Mouse (Mus musculus): ENCODE results near the gene Gpr84. TPM values are rescaled to one million over a fixed set of nuclear protein-coding genes. Genes with fewer than 3 reads are reported as not detected.

The Gpr84 gene
- total RNA-seq, 2 experiments from 2014 or later, result 0.42 to 0.45 TPM

DNA sequence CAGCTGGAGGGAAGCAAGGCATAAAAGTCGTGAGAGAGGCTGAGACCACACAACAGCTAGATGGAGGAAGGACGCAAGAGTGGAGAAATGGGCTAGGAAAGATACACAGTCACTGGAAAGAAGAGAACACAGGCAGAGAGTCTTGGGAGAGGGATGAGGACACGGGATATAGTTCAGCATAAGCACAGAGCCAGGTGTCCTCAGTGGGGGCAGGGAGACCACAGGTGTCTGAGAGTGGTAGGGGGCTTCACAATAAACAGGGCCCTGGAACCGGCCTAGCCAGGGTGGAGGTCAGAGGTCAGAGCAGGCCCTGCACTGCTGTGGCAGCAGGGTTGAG, 28.4 kb upstream of the Gpr84 start:
- intact Hi-C loops (cut with DNase I), result no loop called here
- no peak for DNase-seq (ENCODE audit: low spot score in 2 of 2)

DNA sequence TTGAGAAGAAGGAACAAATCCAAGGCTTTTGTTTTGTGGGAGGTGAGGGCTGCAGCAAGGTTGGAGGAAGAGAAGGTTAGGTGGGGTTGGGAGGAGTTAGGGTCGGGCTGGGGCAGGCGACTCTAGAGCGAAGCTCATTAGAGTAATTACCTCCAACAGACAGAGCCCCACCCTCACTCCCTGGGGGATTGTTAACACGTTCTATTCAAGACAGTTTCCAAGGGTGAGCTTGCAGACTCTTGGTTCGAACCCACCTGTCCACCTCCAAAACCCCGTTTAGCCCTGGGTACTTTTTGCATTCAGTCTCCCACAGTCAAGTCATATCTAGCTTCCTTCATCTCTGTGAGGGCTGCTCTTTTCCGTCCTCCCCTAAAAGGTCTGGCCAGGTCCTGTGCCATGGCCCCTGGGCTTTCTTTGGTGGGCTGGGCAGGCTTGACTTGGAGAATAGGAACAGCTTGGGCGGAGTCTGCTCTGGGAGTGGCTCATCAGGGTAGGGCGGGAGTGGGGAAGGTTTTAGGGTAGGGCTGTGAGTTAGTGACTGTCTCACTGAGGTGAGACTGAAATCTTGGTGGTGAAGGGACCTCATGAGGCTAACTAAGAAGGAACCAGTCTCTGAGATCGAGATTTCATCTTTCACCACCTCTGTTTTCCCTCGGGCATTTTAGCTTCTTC, 26.7 kb upstream of the Gpr84 start:
- intact Hi-C loops (cut with DNase I), result no loop called here
- DNase-seq (ENCODE audit: low spot score in 2 of 2), result no peak

DNA sequence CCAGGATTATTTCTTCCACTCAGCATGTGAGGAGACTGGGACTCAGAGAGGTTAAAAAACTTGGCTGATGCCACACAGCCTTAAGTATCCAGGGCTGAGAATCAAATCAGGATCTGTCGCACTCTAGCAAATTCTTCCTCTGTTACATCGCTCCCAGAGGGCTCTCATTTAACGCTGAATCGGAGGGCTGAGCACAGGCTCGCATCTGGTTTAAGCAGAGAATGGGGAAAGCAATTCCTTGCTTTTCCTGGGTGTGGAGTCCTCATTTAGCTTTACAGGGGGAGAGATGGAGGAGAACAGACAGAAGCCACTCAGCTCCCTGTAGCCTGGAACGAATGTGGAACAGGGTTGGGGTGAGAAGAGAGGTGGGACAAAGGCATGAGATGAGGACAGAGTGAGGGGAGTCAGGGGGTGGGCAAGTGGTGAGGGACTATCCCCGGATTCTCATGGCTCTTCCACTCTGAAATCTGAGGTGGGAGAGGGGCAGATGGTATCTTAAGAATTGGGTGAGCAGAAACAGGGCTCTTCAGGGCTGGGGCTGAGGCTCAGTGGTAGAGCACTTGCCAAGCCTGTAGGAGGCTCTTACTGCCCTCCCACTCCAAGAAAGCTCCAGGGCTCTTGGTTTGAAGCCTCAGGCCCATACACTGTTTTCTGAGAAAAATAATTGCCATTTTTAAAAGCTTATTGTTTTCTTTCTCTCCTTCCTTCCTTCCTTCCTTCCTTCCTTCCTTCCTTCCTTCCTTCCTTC, 25.2 kb upstream of the Gpr84 start:
- intact Hi-C loops (cut with DNase I), result no loop called here
- DNase-seq (ENCODE audit: low spot score in 2 of 2), result no peak

DNA sequence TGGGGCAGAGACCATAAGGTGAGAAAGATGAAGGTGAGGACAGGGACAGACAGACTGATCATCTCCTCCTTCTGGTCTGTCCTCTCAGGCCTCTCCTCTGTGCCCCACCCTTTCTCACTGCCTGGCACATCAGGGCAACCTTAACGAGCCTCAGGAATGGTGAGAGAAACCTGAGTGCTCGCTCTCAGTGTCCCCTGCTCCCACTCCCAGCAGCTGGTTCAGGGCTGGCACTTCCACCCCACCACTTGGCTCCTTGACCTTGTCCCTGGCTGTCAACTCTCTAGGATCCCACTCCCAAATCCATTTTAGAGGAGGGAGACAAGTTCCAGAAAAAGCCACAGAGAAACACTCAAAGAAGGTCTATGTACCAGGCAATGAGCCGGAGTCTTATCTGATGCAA, 24.6 kb upstream of the Gpr84 start:
- no peak for DNase-seq (ENCODE audit: low spot score in 2 of 2)
- intact Hi-C loops (cut with DNase I), result no loop called here

DNA sequence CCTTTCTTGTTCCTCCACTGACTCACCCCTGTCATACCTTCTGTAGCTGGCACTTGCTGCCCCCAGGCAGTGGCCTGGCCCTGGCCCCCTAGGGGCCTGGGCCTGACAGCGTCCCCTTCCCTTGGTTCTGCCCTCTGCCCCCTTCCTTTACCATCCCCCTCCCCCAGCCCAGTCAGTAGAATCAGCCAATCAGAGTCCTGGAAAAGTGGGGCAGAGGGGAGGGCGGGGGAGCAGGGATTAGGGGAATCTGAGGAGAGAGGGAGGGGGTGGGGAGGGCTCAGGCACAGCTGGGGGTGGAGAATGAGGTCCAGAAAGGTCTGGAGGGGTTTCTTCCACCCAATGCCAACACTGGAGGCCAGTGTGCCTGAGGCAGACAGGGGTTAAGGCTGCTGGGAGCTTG, 23.8 kb upstream of the Gpr84 start:
- intact Hi-C loops (cut with DNase I), result no loop called here
- DNase-seq (ENCODE audit: low spot score in 2 of 2), result no peak

DNA sequence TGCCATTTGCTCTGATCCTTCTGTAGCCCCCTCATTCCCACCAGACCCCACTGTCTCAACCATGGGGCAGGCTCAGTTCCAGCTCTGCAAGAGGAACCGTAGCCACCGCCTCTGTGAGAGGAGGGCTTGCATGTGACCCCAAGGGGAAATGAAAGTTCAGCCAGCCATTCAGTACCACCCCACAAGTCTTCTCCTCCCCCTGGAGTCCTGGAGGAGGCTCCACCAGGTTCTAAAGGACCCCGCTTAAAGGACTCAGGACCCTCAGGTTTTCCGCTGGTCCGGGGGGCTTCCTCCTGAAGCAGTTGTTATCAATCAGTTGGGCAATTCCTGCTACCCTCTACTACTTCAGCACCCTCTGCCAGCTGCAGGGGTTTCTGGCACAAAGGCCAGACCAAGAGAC, 23.3 kb upstream of the Gpr84 start:
- no peak for DNase-seq (ENCODE audit: low spot score in 2 of 2)
- intact Hi-C loops (cut with DNase I), result no loop called here

DNA sequence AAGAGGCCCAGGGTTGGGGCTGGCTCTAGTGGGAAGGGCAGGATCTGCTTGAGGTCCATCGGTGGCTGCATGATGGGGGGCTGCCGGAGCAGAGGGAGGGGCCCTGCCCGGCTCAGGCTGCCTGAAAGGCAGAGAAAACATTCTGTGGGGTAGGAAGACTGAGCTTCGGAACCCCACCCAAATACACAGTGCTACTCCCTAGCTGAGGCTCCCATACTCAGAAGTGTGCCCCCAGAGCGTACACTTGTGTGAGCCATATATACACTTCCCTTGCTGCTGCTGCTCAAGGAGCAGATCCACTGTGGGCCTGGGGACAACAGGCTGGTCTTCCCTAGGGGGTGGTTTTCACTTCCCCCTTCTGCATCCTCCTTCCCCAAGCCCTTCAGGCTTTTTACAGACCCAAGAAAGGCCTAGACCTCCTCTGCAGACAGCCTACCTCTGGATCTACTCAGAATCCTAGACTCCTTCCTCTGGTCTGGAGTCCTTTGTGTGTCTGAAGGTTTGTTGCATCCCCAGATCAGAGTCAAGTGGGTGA, 22.7 kb upstream of the Gpr84 start:
- no peak for DNase-seq (ENCODE audit: low spot score in 2 of 2)
- intact Hi-C loops (cut with DNase I), result no loop called here

DNA sequence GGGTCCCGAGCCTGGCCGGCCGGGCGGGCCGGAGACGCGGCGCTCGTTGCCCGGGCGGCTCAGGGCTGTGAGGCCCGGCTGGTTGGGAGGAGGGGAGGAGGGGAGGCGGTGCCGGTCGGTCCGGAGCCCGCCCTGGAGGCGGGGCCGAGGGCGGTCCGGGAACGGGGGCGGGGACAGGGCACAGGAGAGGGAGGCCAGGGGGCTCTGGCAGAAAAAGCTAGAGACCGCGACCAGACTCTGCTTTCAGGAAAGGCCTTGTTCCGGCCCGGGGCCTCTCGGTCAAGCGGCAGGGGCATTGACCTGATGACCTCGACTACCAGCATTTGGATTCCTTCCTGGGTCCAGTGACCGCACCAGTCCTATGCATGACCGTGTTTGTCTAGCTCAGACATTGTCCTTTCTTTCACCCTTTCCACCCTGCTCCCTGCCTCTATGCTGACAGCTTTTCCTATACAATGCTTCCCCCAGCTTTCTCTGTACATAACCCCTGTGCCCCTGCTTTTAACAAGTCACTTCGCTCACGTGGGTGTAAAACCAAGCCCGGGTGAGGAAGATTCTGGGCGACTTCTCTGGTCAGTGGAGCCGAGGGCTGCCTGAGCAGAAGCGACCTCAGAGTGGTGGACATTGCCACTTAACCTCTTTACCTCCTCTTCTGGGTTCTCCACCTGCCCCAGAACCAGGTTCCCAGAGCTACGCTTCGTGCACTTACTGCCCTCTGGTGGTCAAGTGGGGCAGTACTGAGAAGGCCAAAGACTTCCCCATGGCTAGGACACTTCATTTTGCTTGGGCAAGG, 13.2 kb upstream of the Gpr84 start:
- DNase-seq (ENCODE audit: low spot score in 2 of 2), result peak; percentile 74 to 78
- intact Hi-C loops (cut with DNase I), result no loop called here

DNA sequence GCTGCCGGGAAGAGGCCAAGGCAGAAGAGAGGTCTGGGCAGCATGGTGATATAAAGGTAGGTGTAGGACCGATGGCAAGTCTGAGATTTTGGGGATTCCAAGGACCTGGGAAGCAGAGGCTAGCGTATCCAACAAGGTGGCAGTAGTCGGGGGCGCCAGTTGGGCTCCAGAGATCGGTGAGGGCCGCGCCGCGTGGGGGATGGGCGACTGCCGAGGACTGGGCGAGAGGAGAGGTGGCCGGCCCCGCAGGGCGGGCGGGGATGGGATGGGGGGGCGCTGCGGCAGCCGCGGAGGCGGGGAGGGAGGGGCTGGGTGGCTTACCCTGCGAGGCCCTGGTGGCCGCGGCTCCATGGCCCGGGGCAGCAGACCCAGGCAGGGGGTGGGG, 12.7 kb upstream of the Gpr84 start:
- intact Hi-C loops (cut with DNase I), result no loop called here
- DNase-seq (ENCODE audit: low spot score in 2 of 2), result peak in 1 of 2 experiments; percentile 55

DNA sequence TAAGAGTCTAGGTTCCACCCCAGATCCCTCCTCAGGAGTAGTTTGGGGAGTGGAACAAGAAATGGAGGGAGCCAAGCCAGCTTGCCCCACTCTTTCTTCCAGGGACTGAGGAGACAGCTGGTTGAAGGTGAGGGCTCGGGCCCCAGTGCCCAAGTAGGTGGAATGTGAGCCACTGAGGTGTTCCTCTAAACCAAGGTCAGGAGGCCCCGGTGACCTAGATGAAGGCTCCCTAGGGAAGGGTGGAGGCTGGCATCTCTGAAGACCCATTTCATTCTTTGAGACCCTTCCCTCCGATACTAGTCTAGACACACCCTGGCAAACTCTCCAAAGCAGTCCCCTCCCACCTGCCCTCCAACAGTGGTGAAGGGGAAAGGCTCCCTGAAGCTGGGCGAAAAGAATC, 12.0 kb upstream of the Gpr84 start:
- no peak for DNase-seq (ENCODE audit: low spot score in 2 of 2)
- intact Hi-C loops (cut with DNase I), result no loop called here

DNA sequence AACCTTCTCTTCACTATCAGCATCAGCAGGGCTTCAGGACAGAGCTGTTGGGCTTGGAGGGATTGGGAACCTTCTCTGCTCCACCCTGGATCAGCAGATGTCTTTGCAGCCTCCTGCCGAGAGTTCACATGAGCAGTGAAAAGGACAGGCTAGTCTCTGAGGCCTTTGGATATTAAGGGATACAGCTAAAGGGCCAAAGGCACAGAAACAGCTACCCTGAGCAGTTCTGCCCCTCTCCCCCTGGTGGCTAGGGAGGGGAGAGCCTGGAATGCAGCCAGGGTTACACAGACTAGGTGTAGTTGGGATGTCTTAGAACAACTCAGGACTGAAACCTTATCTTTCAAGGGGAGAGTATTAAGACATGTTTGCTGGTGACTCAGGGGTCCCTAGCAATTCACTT, 10.7 kb upstream of the Gpr84 start:
- DNase-seq (ENCODE audit: low spot score in 2 of 2), result no peak
- intact Hi-C loops (cut with DNase I), result no loop called here

DNA sequence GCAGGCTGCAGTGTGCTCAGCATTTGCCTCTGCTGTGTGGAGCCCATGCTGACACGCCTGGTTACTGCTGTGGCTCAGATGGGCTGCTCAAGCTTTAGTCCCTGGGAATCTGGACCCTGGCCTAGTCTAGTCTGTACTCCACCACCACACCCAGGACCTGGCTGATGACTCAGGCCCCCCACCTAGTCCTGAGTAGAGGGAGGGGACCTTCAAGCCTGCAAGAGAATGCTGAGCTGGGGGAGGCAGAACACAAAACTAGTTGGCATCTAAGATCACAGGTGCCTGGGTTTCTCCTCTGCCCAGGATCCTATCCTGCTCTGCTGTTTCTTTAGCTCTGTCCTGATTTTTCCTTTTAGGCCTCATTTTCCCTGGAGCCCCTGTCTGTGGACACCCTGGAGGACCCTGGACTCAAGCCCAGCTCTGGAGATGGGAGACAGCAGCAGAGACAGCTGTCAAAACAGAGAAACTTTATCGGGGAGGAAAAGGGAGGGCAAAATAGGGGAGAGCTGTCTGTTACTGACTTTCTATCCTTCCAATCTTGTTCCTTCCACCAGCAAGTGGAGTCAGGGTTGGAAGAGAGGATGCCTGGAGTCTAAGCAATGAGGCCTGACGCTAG, 7.9 kb upstream of the Gpr84 start:
- DNase-seq (ENCODE audit: low spot score in 2 of 2), result no peak
- intact Hi-C loops (cut with DNase I), result no loop called here

DNA sequence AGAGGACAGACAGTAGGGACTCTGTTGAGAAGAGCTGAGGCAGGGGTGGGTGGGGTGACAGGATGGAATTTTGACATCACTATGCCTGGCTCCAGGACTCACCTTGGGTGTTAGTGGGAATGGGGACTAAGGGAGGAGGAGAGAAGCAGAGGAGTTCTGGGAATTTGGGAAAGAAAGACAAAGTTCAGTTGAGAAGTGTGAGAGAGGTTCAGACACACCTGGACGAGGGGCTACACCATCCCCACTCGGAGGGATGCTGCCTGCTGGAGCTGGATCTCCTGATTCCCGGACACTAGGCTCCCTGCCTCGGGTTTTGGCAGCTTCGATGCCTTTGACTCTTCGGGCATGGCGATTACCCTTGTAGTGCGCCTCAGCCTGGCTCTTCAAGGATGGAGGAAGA, 7.3 kb upstream of the Gpr84 start:
- intact Hi-C loops (cut with DNase I), result no loop called here
- no peak for DNase-seq (ENCODE audit: low spot score in 2 of 2)

DNA sequence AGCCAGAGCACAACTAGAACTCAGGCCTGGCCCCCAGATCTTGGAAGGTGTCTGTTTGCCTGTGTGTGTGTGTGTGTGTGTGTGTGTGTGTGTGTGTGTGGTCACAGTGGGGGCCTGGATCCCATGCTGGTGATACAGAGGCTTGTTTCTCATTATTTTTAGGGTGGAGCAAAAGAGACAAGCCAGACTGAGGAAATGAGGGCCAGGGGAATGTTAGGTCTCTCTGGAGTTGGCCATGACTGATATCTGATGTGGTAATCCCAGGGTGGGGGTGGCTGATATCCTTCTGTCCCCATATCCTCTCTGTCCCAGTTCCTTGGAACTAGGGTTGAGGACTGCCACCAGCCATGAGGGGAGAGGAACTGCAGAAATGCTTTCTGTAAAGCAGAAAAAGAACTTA, 6.7 kb upstream of the Gpr84 start:
- intact Hi-C loops (cut with DNase I), result no loop called here
- DNase-seq (ENCODE audit: low spot score in 2 of 2), result no peak

DNA sequence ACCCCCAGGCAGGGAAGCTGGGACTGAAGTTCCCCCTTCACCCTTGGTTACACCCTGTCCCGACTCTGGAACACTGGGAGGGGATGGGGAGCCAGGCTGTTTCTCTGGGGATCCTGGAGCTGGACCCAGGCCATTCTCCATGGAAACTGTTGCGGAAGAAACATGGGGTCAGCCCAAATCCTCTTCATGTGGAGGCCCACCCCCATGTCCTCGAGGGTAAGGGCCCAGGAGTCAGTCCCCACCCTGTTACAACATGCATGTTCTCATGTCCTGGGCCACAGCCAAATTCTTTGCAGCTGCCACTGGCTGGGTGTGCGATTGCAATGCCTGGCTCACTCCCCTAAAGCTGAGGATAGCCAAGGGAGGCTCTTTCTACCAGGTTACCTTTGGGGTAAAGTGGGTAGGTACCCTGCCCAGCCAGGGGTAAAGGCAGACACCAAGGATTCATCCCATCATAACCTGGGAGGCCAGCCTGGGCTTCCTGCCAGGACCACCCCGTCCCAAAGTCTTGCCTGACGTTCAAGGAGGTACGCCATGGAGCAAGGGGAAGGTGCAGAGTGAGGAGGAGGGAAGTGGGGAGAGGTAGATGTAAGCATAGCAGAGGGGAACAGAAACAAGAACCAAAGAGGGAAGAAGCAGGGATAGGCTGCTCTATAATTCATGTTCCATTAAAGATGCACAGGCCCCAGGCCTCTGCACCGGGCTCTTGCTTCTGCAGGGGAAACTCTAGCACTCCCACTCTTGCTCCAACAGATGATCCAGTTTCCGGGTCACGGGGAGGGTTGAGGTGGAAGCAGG, 5.8 kb upstream of the Gpr84 start:
- intact Hi-C loops (cut with DNase I), result no loop called here
- DNase-seq (ENCODE audit: low spot score in 2 of 2), result no peak

DNA sequence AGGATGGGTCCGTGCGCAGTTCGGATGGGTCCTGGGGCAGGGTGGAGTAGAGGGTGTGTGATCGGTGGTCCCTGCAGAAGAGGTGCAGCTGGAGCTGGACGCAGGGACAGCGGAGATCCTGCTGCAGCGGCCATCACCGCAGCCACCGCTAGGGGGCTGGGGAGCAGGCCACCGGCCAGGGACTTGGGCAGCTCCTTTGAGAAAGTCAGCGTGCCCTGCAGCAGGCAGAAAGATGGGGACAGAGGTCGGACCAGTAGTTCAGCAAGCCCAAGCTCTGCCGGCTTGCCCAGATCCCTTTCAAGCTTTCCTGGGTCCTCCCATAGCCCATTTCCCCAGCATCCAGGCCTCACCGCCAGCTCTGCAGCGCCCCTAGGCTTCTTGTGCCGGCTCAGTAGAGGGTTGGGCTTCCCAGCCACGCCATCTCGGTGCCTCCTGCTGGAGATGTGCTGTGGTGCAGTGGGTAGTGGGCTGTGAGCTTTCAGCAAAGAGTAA, 4.6 kb upstream of the Gpr84 start:
- DNase-seq (ENCODE audit: low spot score in 2 of 2), result peak in 1 of 2 experiments; percentile 53
- intact Hi-C loops (cut with DNase I), result no loop called here

DNA sequence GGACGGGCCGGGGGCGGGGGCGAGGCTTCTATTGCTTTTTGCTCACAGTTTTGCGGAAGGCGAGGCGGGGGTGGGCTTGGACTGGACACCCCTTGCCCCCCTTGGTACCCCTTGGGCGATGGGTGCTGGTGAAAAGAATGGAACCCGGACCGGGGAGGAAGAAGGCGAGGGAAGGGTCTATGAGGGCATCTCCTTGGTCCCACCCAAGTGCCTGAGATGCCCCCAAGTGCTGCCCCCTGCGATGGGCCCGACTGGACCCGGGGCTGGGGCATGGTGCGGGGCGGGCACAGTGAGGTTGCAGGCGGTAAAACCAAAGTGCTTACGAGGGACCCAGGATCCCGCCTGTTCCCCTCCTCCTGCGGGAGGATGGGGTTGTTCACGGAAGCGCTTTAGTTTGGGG, 3.8 kb upstream of the Gpr84 start:
- intact Hi-C loops (cut with DNase I), result no loop called here

DNA sequence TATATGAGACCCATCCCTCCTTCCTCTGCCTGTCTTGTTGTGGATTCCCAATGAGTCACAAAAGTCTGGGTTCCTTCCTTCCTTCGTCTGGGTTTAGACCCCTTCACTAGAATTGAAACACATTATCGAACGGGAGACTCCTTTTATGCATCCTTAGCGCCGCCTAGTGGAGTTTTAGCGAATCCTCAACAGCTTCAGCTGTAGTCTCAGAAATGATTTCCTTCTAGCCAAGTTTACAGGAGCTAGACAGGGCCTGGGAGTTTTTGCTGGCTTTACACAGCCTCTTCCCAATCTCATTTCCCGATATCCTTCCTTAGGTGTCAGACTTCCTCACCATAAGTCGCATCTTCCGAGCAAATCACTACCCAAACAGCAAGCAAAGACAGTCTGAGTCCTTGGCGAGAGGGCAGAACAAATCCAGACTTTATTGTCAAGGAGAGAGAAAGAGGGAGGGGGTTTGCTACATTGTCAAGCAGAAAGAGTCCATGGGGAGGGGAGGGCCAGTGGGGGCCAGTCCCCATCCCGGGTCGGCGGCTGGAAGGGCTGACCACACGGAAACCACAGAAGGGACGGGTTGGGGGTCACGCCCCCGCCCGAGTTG, 3.2 kb upstream of the Gpr84 start:
- no peak for DNase-seq (ENCODE audit: low spot score in 2 of 2)
- intact Hi-C loops (cut with DNase I), result loop anchor here (2.0 kb wide), 1 partner anchor 131 kb away; no protein-coding TSS in a partner anchor

More for the DNA sequence above, 3.8 kb upstream of the Gpr84 start:
- no peak for DNase-seq (ENCODE audit: low spot score in 2 of 2)
